Comparison of ENCODE assay signal across 8 mouse cellular contexts in genomic region chr9:7855374-7855773, GRCm38 (mm10). TPM values are rescaled to one million over a fixed set of nuclear protein-coding genes. Genes with fewer than 3 reads are reported as not detected.
DNase-seq lines count a peak whose midpoint lies in the region; ATAC-seq and TF ChIP-seq lines count a peak whose summit lies in the region.
"Had no signal": no experiment of that assay in that cellular context is flagged by ENCODE, and none has a peak within 500 bp of the region (broad histone marks: within the 10 kb centered on the region; RNA-seq: fewer than 3 reads in every experiment).

No protein-coding gene starts in this region.

- no peak for TF ChIP-seq POLR2A in kidney, adult 2 months (IDR thresholded peaks at IDR 0.05; ENCODE audit: low read depth, low read length)

- H3K9ac ChIP-seq in midbrain, embryonic 16.5 days (ENCODE audit: low read depth, low read length): no peak overlapping the region

- DNase-seq in midbrain, embryonic 10.5 days (ENCODE audit: low spot score): peak; percentile 31
- peak; percentile 71 for DNase-seq in R1 (ENCODE audit: low read depth, low spot score)
- DNase-seq in embryo, embryonic 9.5 days (ENCODE audit: extremely low spot score): peak; percentile 45
- peak; percentile 82 for DNase-seq in kidney, adult 2 months
- peak; percentile 73 for DNase-seq in lung, postnatal 36 days
- peak; percentile 26 for DNase-seq in thymus, postnatal 4 days

- 47% methylated on average over 1 of the region's 1 CpGs for WGBS in midbrain, embryonic 10.5 days
- WGBS in midbrain, embryonic 16.5 days: 35% methylated on average over 1 of the region's 1 CpGs
- WGBS in kidney, adult 2 months: 28% methylated on average over 1 of the region's 1 CpGs

- H3K36me3 ChIP-seq in midbrain, embryonic 10.5 days: no peaks in the 10 kb centered on the region
- no peaks in the 10 kb centered on the region; the same call in 1 of the 2 replicates for H3K36me3 ChIP-seq in midbrain, embryonic 16.5 days (ENCODE audit: control insufficient read depth, insufficient read depth, low read length)
- H3K36me3 ChIP-seq in kidney, adult 2 months (ENCODE audit: control insufficient read depth, insufficient read depth, low read length): no peaks in the 10 kb centered on the region

- H3K4me2 ChIP-seq in midbrain, embryonic 16.5 days (ENCODE audit: low read length): no peak overlapping the region

- no peaks in the 10 kb centered on the region for H3K9me3 ChIP-seq in midbrain, embryonic 10.5 days (replicated peaks)
- no peaks in the 10 kb centered on the region for H3K9me3 ChIP-seq in midbrain, embryonic 16.5 days (replicated peaks; ENCODE audit: control insufficient read depth, low read length, poor library complexity, severe bottlenecking)

- H3K4me1 ChIP-seq in midbrain, embryonic 10.5 days: no peaks in the 10 kb centered on the region
- no peaks in the 10 kb centered on the region for H3K4me1 ChIP-seq in midbrain, embryonic 16.5 days (ENCODE audit: control insufficient read depth, insufficient read depth, low read length)
- H3K4me1 ChIP-seq in kidney, adult 2 months (ENCODE audit: control insufficient read depth, insufficient read depth, low read length): no peaks in the 10 kb centered on the region

- no peak overlapping the region for H3K4me3 ChIP-seq in midbrain, embryonic 10.5 days
- no peak overlapping the region for H3K4me3 ChIP-seq in midbrain, embryonic 16.5 days (ENCODE audit: low read depth, low read length)
- H3K4me3 ChIP-seq in kidney, adult 2 months (ENCODE audit: insufficient read depth, low read depth, low read length): no peak overlapping the region
- H3K4me3 ChIP-seq: erythroblast, embryonic 14.5 days had no signal

- TF ChIP-seq CTCF in kidney, adult 2 months (conservative IDR thresholded peaks at IDR 0.05; ENCODE audit: insufficient read depth, insufficient read length, low read depth, low read length): peak; percentile 56

- no peaks in the 10 kb centered on the region for H3K27me3 ChIP-seq in midbrain, embryonic 10.5 days (ENCODE audit: low read depth, poor library complexity, severe bottlenecking)
- H3K27me3 ChIP-seq in midbrain, embryonic 16.5 days (ENCODE audit: control insufficient read depth, insufficient read depth, low read depth, low read length): no peaks in the 10 kb centered on the region
- no peaks in the 10 kb centered on the region for H3K27me3 ChIP-seq in kidney, adult 2 months (replicated peaks; ENCODE audit: control insufficient read depth, insufficient read depth, low read length)

- ATAC-seq in midbrain, embryonic 16.5 days: no peak

- no peak overlapping the region for H3K27ac ChIP-seq in midbrain, embryonic 10.5 days (replicated peaks)
- H3K27ac ChIP-seq in midbrain, embryonic 16.5 days (ENCODE audit: low read length): no peak overlapping the region
- H3K27ac ChIP-seq in kidney, adult 2 months (ENCODE audit: insufficient read depth, low read depth, low read length): no peak overlapping the region

RNA-seq across cellular contexts. Expression of gene Birc3, which starts 17.6 kb away (rescaled TPM):
- 2.7 and 3.4 TPM in 2 replicates for polyA plus RNA-seq in midbrain, embryonic 10.5 days (2016; fragmentation: Nextera tagmentation; extraction: Ambion mirVana)
- 1.5 and 1.8 TPM in 2 replicates for polyA plus RNA-seq in midbrain, embryonic 16.5 days (2015; fragmentation: Nextera tagmentation; extraction: Ambion mirVana)
- 6.5 and 9.2 TPM in 2 replicates for polyA plus RNA-seq in kidney, adult 2 months (2012; rRNA removed)

RNA-seq across cellular contexts. Expression of gene Birc2, which starts 18.5 kb away (rescaled TPM):
- polyA plus RNA-seq in midbrain, embryonic 10.5 days (2016; fragmentation: Nextera tagmentation; extraction: Ambion mirVana): 30.7 and 35.8 TPM in 2 replicates
- polyA plus RNA-seq in midbrain, embryonic 16.5 days (2015; fragmentation: Nextera tagmentation; extraction: Ambion mirVana): 41.8 and 43.9 TPM in 2 replicates
- 12.2 and 12.7 TPM in 2 replicates for polyA plus RNA-seq in kidney, adult 2 months (2012; rRNA removed)

Comparison
In these comparisons a context has a peak if more than half of its experiments do, and no peak if none do; other contexts are left out.
1. DNase-seq: peak in every context shown above with its lines; median percentile 82 in kidney, adult 2 months; 73 in lung, postnatal 36 days; 71 in R1; 45 in embryo, embryonic 9.5 days; 31 in midbrain, embryonic 10.5 days; 26 in thymus, postnatal 4 days.